Mouse (Mus musculus) gastrocnemius, postnatal 4 days (tissue): ENCODE measurements around the gene Zscan12. TPM values are rescaled to one million over a fixed set of nuclear protein-coding genes. Genes with fewer than 3 reads are reported as not detected.

ENCODE experiments used
- DNase-seq, 2 experiments: peaks; one replicate each; pipeline ENCODE4 v3.0.0; 2021 to 2022; ENCODE audit warnings: low spot score in 2 of 2, mixed read lengths in 2 of 2
- long read RNA-seq, 2 experiments: library from polyadenylated mRNA; stranded (forward); transcript quantifications; one replicate each; pipeline ENCODE4 v2.0.0; 2021
- total RNA-seq, 2 experiments: library from RNA; stranded (reverse); gene quantifications; 2 replicates each; pipeline ENCODE4 v1.2.3; 2021

Zscan12 gene
- total RNA-seq: 1 to 10 TPM; 8.2 to 8.5 TPM
- long read RNA-seq, experiment 1, full-length matches to known transcripts: 9 of 12 reads
- long read RNA-seq, experiment 1, partial matches to known transcripts: 0 of 12 reads
- long read RNA-seq, experiment 1, other reads (novel, unspliced or antisense): 3 of 12 reads
- long read RNA-seq, experiment 2, full-length matches to known transcripts: 3 of 11 reads
- long read RNA-seq, experiment 2, partial matches to known transcripts: 2 of 11 reads
- long read RNA-seq, experiment 2, other reads (novel, unspliced or antisense): 6 of 11 reads

GRCm38 (mm10) chr13:21362621-21363248, at the start of gene Zscan12:
TSS of gene Zscan12 (plus strand) at chr13:21362820.
- DNase-seq: peak; percentile 70 to 87

- DNase-seq: no peak
These were observed 49.8 kb upstream of the Zscan12 start for GRCm38 (mm10) chr13:21312854-21313253.

- DNase-seq: no peak
These were observed 48.7 kb upstream of the Zscan12 start for GRCm38 (mm10) chr13:21313903-21314302.

GRCm38 (mm10) chr13:21320262-21320661, 42.4 kb upstream of the Zscan12 start:
- no peak for DNase-seq

GRCm38 (mm10) chr13:21321890-21322494, 40.6 kb upstream of the Zscan12 start:
- DNase-seq: no peak

GRCm38 (mm10) chr13:21322509-21323375, 39.9 kb upstream of the Zscan12 start:
- no peak for DNase-seq

GRCm38 (mm10) chr13:21323405-21323804, 39.2 kb upstream of the Zscan12 start:
- no peak for DNase-seq

GRCm38 (mm10) chr13:21326191-21326590, 36.4 kb upstream of the Zscan12 start:
- no peak for DNase-seq

GRCm38 (mm10) chr13:21326657-21327211, 35.9 kb upstream of the Zscan12 start:
- peak; percentile 55 to 80 for DNase-seq

- no peak for DNase-seq
These were observed 35.2 kb upstream of the Zscan12 start for GRCm38 (mm10) chr13:21327424-21327823.

GRCm38 (mm10) chr13:21346610-21347009, 16.0 kb upstream of the Zscan12 start, which contains the start of gene Olfr1367:
TSS of gene Olfr1367 (plus strand) at chr13:21346910.
- DNase-seq: no peak

- no peak for DNase-seq
These were observed 12.0 kb upstream of the Zscan12 start for GRCm38 (mm10) chr13:21350593-21350992.

- no peak for DNase-seq
These were observed 1.1 kb downstream of the Zscan12 start for GRCm38 (mm10) chr13:21363719-21364118.

- DNase-seq: no peak
These were observed 4.0 kb downstream of the Zscan12 start for GRCm38 (mm10) chr13:21366635-21367034.

GRCm38 (mm10) chr13:21372700-21373099, 10.1 kb downstream of the Zscan12 start:
- DNase-seq: no peak

GRCm38 (mm10) chr13:21377773-21378172, 15.2 kb downstream of the Zscan12 start:
- no peak for DNase-seq

- DNase-seq: no peak
These were observed 32.6 kb downstream of the Zscan12 start for GRCm38 (mm10) chr13:21395211-21395610.

- DNase-seq: no peak
These were observed 33.0 kb downstream of the Zscan12 start for GRCm38 (mm10) chr13:21395623-21396022.

GRCm38 (mm10) chr13:21396048-21396447, 33.4 kb downstream of the Zscan12 start:
- peak; percentile 20 to 24 for DNase-seq

GRCm38 (mm10) chr13:21397486-21397885, 34.9 kb downstream of the Zscan12 start:
- no peak for DNase-seq

GRCm38 (mm10) chr13:21401166-21401565, 38.5 kb downstream of the Zscan12 start:
- no peak for DNase-seq
